Mouse (Mus musculus) left cerebral cortex, postnatal 36 days (tissue): Measurements from ENCODE around the gene Slc40a1. TPM values are rescaled to one million over a fixed set of nuclear protein-coding genes. Genes with fewer than 3 reads are reported as not detected.

Source experiments
- DNase-seq, 2 experiments: peaks; one replicate each; pipeline ENCODE4 v3.0.0; 2021 to 2022; ENCODE audit warnings: low spot score in 2 of 2, mixed read lengths in 1 of 2
- intact Hi-C: fragments of 180-260 bp; cut with DNase I; formaldehyde crosslinking; loops from one replicate; pipeline ENCODE4 v1.15.1; 2025
- total RNA-seq, 2 experiments: library from RNA; stranded (reverse); gene quantifications; 2 replicates each; pipeline ENCODE4 v1.2.3; 2021

The Slc40a1 gene
- 10 to 100 TPM; 10.8 to 12.8 TPM for total RNA-seq

GRCm38 (mm10) chr1:45926393-45926763 is at the start of gene Slc40a1:
Gene Slc40a1, minus strand, starts transcription at chr1:45926523.
- intact Hi-C loops, result loop anchor here (5.0 kb wide), 1 partner anchor 99 kb away; no protein-coding TSS in a partner anchor
- no peak for DNase-seq

DNA sequence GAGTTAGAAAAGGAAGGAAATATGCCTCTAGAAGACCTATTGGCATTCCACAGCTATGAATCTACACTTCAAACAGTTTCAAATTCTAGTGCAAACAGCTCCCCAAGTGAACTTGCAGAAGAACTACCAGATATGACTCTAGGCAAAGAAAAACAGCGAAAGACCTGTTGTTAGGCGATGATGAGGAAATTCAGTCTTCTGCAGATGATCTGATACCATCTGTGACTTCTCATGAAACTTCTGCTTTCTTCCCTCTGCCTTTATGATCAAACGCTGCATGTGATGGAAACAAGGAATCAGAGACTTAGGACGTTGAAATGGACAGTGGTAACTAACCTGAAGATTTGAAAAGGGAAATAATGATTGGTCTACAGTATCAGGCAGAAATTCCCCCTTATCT is 45.0 kb upstream of the Slc40a1 start:
- intact Hi-C loops, result no loop called here
- DNase-seq, result no peak

DNA sequence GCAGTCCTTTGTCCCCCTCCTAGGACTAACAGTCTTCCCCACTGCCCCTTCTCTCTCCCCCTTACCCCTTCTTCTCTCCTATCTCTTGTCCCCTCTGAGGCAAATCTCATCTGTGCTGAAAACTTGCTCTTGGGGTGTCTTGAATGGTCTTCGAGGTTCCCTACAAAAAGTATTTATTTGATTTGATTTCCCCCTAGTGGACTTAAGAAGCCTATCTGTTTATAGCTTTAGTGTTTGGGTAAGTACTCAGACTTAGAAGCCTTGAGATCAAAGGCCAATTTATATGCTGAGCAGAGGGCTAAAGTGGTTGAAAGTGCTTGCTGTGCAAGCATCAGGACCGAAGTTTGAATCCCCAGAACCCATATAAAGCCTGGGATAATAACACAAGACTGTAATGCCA is 22.7 kb upstream of the Slc40a1 start:
- no peak for DNase-seq
- intact Hi-C loops, result no loop called here

DNA sequence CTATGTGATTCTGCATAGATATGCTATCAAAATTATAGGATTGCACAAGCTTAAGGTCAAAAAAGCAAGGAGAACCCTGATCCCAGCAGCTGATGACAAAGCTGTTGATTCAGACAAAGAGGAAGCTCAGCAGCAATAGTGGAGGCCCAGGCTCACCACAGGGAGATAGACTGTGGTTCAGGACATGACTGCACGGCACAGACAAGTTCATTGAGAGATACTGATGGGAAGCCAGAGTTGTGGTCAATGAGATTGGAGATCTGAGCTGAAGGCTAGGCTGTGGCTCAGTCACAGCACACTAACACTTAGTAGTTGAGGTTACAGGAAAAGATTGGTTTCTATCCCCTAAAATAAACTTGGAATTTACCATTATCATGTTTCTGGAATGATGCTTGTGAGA is 21.5 kb upstream of the Slc40a1 start:
- no peak for DNase-seq
- intact Hi-C loops, result no loop called here

GRCm38 (mm10) chr1:45931127-45931526 is 4.8 kb upstream of the Slc40a1 start:
- no peak for DNase-seq
- intact Hi-C loops, result no loop called here

DNA sequence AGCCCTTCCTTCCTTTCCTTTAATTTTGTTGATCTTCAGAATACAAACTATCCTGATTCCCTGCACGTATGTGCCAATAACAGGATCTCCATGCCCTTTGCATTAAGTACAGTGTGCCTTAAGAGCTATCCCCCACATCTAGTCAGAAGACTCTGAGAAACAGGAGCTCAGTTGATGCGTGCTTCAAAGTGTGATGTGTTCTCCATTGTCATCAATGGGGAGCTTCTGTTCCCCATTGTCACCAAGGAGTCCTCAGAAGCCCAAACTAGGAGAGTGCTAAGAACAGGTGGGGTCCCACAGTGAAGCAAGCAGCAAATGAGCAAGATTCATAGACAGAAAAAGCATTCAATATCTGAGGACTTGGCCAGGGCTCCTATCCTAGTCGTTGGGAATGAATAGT is 588 bp upstream of the Slc40a1 start:
- intact Hi-C loops, result loop anchor here (5.0 kb wide), 1 partner anchor 100 kb away; no protein-coding TSS in a partner anchor
- DNase-seq, result no peak

- intact Hi-C loops, result loop anchor here (5.0 kb wide), 1 partner anchor 98 kb away; no protein-coding TSS in a partner anchor
- DNase-seq, result peak; percentile 71 to 75
Measured at GRCm38 (mm10) chr1:45925500-45926392, 577 bp downstream of the Slc40a1 start.

- DNase-seq, result peak in 1 of 2 experiments; percentile 7
- intact Hi-C loops, result loop anchor here (5.0 kb wide), 1 partner anchor 98 kb away; no protein-coding TSS in a partner anchor
Measured at GRCm38 (mm10) chr1:45925131-45925499, 1.2 kb downstream of the Slc40a1 start.

DNA sequence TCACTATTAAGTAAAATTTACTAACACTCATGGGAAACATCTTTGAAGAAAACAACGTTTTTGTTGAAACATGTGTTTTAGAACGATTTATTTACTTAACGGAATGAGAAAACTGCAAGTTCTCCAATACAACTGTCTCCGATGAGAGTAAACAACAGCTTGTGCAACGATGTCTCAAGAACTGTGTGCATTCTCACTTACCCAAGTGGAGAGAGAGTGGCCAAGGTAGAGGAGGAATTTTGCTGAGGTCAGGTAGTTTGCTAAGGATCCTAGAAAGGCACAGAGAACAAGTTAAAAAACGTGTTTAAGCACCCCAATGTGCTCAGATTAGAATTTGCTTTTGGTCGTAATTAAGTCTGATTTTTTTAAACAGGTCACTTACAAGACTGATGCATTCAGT is 1.8 kb downstream of the Slc40a1 start:
- DNase-seq, result no peak
- intact Hi-C loops, result no loop called here

DNA sequence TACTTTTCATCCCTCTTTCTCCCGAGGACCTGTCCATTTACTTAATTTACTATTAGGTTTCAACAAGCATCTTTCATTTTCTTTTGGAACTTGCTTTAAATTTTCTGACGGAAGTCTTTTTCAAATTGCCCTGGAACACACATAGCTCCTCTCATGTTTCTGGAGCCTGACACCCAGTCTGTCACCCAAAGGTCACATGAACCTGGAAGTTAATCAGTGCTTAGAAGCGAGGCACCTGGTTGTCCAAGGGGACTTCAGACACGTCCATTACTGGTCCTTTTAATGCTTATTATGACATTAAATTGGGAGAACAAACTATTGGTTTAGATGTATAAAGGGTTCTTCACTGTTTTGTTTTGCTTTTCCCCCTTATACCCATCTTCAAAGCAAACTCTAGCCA is 3.0 kb downstream of the Slc40a1 start:
- intact Hi-C loops, result no loop called here
- DNase-seq, result no peak

DNA sequence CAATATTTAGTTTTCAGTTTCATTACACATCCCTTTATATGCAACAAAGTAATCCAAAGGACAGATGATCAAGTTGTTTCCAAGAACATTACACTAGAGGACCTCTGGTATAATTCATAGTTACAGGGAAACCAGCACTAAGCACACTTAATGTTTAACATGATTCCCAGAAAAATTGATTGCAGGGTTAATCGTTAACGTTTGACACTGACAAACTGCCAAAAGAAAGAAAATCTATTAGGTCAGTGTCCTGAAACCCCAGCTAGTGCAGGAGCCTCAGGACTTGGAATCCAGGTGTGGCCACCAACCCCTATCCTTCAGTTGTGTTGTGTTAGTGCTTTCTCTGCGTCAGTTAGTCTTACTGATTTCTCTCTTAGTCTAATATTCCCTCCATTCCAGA is 5.6 kb downstream of the Slc40a1 start:
- DNase-seq, result no peak
- intact Hi-C loops, result no loop called here

GRCm38 (mm10) chr1:45919752-45920151 is 6.6 kb downstream of the Slc40a1 start:
- no peak for DNase-seq
- intact Hi-C loops, result no loop called here

DNA sequence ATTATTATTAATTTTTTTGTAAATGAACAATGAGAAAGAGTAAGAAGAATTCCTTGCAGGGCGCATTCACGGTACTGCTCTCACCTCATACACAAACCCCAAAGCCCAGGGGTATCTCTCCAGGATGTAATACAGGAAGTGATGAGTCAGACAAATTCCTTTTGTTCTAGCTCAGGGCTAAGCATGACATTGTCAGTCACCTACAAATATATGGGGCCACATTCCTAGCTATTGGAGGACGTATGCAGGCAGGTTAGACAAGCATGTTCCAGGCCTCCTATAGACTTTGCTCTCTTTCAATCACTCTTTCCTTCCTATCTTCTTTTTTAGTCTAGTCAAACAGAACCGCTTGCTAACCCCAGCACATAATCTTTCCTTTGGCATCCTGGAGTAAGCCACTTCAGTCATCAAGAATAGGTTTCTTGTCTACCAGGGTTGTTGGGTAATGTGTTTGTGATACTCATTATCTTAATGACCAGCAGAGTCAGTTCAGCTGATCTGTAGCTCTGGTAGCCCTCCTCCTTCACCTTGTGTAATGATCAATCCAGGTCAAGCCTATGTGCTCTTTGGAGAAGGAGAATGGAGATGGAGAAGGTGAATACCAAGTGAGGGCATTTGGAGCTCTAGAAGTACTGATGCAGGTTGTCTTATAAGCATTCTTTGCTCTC is 9.1 kb downstream of the Slc40a1 start:
- intact Hi-C loops, result no loop called here

DNA sequence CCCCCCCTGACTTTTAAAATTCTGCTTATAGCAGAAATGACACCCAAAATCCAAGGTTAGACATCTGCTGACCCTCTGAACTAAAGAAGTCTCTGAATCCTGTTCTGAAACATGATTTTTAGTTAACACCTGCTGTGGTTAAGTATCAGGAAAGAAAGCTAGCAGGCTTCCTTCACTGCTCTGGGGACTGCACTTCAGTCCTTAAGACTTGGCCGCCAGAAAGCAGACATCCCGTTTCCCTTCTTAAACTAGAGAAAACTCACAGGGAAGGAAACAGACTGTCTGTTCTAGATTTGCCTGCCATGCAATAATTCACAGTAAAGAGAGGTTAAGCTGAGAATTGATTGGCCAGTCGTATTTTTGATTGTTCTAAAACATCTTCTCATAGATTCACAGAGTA is 10.1 kb downstream of the Slc40a1 start:
- intact Hi-C loops, result no loop called here
- no peak for DNase-seq

More for the DNA sequence above, 9.1 kb downstream of the Slc40a1 start:
- no peak for DNase-seq

- DNase-seq, result no peak
- intact Hi-C loops, result no loop called here
Measured at GRCm38 (mm10) chr1:45914236-45914635, 12.1 kb downstream of the Slc40a1 start.

GRCm38 (mm10) chr1:45905107-45905821 is 21.1 kb downstream of the Slc40a1 start:
- no peak for DNase-seq

DNA sequence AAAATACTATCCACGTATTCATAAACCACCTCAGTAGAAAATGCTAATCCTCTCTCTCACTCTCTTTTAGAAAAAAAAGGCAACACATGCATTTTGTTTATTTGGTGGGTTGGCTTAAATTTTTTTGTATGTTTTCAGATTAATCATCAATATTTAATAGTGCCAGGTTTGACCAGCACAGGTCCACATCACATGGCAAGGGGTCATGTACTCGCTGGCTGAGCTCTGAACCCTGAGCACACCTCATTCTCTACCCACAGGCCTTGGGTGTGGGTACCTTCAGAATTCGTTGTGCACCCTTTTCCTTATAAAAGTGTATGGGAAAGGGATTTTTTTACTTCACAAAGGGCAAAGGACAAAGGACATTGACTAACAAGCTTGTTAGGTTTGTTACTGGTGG is 22.2 kb downstream of the Slc40a1 start:
- intact Hi-C loops, result no loop called here
- DNase-seq, result no peak

More at GRCm38 (mm10) chr1:45905107-45905821, 21.1 kb downstream of the Slc40a1 start:
- intact Hi-C loops, result no loop called here

DNA sequence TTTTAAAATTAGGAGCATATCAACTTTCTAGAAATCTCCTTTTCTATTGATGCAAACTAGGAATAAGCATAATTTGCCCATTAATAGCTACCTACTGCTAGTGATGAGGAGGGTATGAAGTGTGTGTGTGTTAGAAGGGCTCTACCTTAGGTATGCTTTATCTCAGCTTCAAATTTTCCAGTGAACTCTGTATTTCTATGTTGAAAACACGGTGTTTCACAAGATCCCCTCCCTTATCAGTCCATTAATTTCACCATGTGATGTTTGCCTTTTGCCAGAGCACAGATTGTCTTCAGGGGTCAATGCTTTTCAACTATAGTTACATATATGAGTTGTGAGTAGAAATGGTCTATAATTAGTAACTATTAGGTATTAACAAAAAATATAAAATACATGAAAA is 28.3 kb downstream of the Slc40a1 start:
- no peak for DNase-seq
- intact Hi-C loops, result no loop called here

- no peak for DNase-seq
- intact Hi-C loops, result no loop called here
Measured at GRCm38 (mm10) chr1:45894168-45894912, 32.0 kb downstream of the Slc40a1 start.

GRCm38 (mm10) chr1:45891986-45892385 is 34.3 kb downstream of the Slc40a1 start:
- DNase-seq, result no peak
- intact Hi-C loops, result no loop called here
